Mouse (Mus musculus) CH12.LX (cell line): ENCODE data around the gene Atxn7l3. TPM values are rescaled to one million over a fixed set of nuclear protein-coding genes. Genes with fewer than 3 reads are reported as not detected.

ENCODE experiments used
- DNase-seq: peaks from one replicate; pipeline ENCODE4 v3.0.0-alpha.2; 2013; ENCODE audit errors: extremely low read depth
- H3K27ac ChIP-seq: 2 replicates; pipeline ENCODE4 v1.5.1; 2012; ENCODE audit warnings: low read depth, mild to moderate bottlenecking, control low read depth, moderate library complexity; ENCODE audit not compliant: insufficient read depth
- H3K27me3 ChIP-seq: replicated peaks from 2 replicates; pipeline ENCODE3; 2012; ENCODE audit warnings: inconsistent platforms
- H3K36me3 ChIP-seq, 2 experiments: replicated peaks in 1 of 2; 2 replicates each; pipeline versions ENCODE3 to v1.6.1; 2012; ENCODE audit warnings: inconsistent platforms in 1 of 2, low read length in 1 of 2, mild to moderate bottlenecking in 1 of 2, mixed read lengths in 1 of 2, moderate library complexity in 1 of 2; ENCODE audit not compliant: control insufficient read depth in 1 of 2, insufficient read depth in 1 of 2
- H3K4me1 ChIP-seq, 2 experiments: 2 replicates each; pipeline ENCODE4 v1.6.1; 2012; ENCODE audit warnings: inconsistent platforms in 1 of 2, moderate library complexity in 1 of 2; ENCODE audit not compliant: insufficient read depth in 2 of 2, control insufficient read depth in 1 of 2
- H3K4me2 ChIP-seq: 2 replicates; pipeline ENCODE4 v1.6.1; 2012; ENCODE audit warnings: low read depth, mild to moderate bottlenecking, control low read depth; ENCODE audit not compliant: poor library complexity, insufficient read depth, severe bottlenecking
- H3K4me3 ChIP-seq, 3 experiments: fragments of 150-350 bp in 1 of 3; sonication (generic) in 1 of 3; replicated peaks in 1 of 3; 2 replicates each; pipeline versions ENCODE3 to v1.5.1; 2011 to 2012; ENCODE audit warnings: low read depth in 2 of 3, low read length in 2 of 3, mild to moderate bottlenecking in 2 of 3, moderate library complexity in 2 of 3, control low read depth in 1 of 3, improper control_type of control experiment in 1 of 3, inconsistent platforms in 1 of 3, mixed read lengths in 1 of 3; ENCODE audit not compliant: poor library complexity in 1 of 3
- H3K79me2 ChIP-seq: replicated peaks from 2 replicates; pipeline ENCODE4 v1.6.1; 2012; ENCODE audit warnings: mild to moderate bottlenecking, moderate library complexity; ENCODE audit not compliant: control insufficient read depth, poor library complexity, insufficient read depth, severe bottlenecking; ENCODE audit errors: extremely low read depth
- H3K9ac ChIP-seq: 2 replicates; pipeline ENCODE4 v1.6.1; 2012; ENCODE audit warnings: low read depth, mild to moderate bottlenecking, control low read depth, moderate library complexity; ENCODE audit not compliant: insufficient read depth
- H3K9me3 ChIP-seq: replicated peaks from 2 replicates; pipeline ENCODE3; 2012; ENCODE audit warnings: low read length, inconsistent platforms, mixed read lengths
- BHLHE40 ChIP-seq: IDR thresholded peaks from 2 replicates; pipeline ENCODE4 v1.6.1; 2011; ENCODE audit warnings: mild to moderate bottlenecking, low read depth, low read length, improper control_type of control experiment
- CHD1 ChIP-seq: IDR thresholded peaks from 2 replicates; pipeline ENCODE4 v1.6.1; 2012; ENCODE audit warnings: low read depth, low read length, improper control_type of control experiment, inconsistent platforms
- CHD2 ChIP-seq: IDR thresholded peaks from 2 replicates; pipeline ENCODE4 v1.6.1; 2011; ENCODE audit warnings: low read length, improper control_type of control experiment
- CTCF ChIP-seq, 2 experiments: IDR thresholded peaks in 1 of 2; conservative IDR thresholded peaks in 1 of 2; 2 replicates each; pipeline ENCODE4 v1.5.1; 2011 to 2012; ENCODE audit warnings: low read depth in 2 of 2, low read length in 2 of 2, improper control_type of control experiment in 1 of 2, inconsistent platforms in 1 of 2, mild to moderate bottlenecking in 1 of 2, moderate library complexity in 1 of 2
- E2F4 ChIP-seq: IDR thresholded peaks from 2 replicates; pipeline ENCODE4 v1.6.1; 2011; ENCODE audit warnings: low read depth, low read length, improper control_type of control experiment; ENCODE audit not compliant: insufficient replicate concordance
- ELF1 ChIP-seq: IDR thresholded peaks from 2 replicates; pipeline ENCODE4 v1.6.1; 2014; ENCODE audit warnings: low read depth, mild to moderate bottlenecking, inconsistent platforms, low read length, improper control_type of control experiment
- EP300 ChIP-seq: IDR thresholded peaks from 2 replicates; pipeline ENCODE4 v1.6.1; 2011; ENCODE audit warnings: low read length, improper control_type of control experiment
- ETS1 ChIP-seq: conservative IDR thresholded peaks from 2 replicates; pipeline ENCODE4 v1.6.1; 2012; ENCODE audit warnings: low read depth, mild to moderate bottlenecking, inconsistent platforms, low read length, improper control_type of control experiment, moderate library complexity
- GABPA ChIP-seq: IDR thresholded peaks from 2 replicates; pipeline ENCODE4 v1.6.1; 2012; ENCODE audit warnings: low read depth, low read length, improper control_type of control experiment, inconsistent platforms; ENCODE audit not compliant: insufficient replicate concordance
- HCFC1 ChIP-seq: IDR thresholded peaks from 2 replicates; pipeline ENCODE4 v1.6.1; 2012; ENCODE audit warnings: low read depth, mild to moderate bottlenecking, inconsistent platforms, low read length, improper control_type of control experiment
- IRF4 ChIP-seq: IDR thresholded peaks from 2 replicates; pipeline ENCODE4 v1.6.1; 2014; ENCODE audit warnings: low read depth, mild to moderate bottlenecking, inconsistent platforms, low read length, improper control_type of control experiment
- JUN ChIP-seq: IDR thresholded peaks from 2 replicates; pipeline ENCODE4 v1.6.1; 2011; ENCODE audit warnings: low read depth, mild to moderate bottlenecking, low read length, improper control_type of control experiment, moderate library complexity; ENCODE audit not compliant: insufficient read depth
- JUND ChIP-seq: conservative IDR thresholded peaks from 2 replicates; pipeline ENCODE4 v1.6.1; 2011; ENCODE audit warnings: low read depth, low read length, improper control_type of control experiment
- KAT2A ChIP-seq: IDR thresholded peaks from 2 replicates; pipeline ENCODE4 v1.6.1; 2012; ENCODE audit warnings: low read length, improper control_type of control experiment, inconsistent platforms; ENCODE audit not compliant: insufficient replicate concordance
- MAFK ChIP-seq: IDR thresholded peaks from 2 replicates; pipeline ENCODE4 v1.6.1; 2011; ENCODE audit warnings: low read length, improper control_type of control experiment; ENCODE audit not compliant: insufficient replicate concordance
- MAX ChIP-seq: IDR thresholded peaks from 2 replicates; pipeline ENCODE4 v1.6.1; 2011; ENCODE audit warnings: low read length, improper control_type of control experiment
- MAZ ChIP-seq: IDR thresholded peaks from 2 replicates; pipeline ENCODE4 v1.6.1; 2012; ENCODE audit warnings: low read depth, mild to moderate bottlenecking, inconsistent platforms, low read length, improper control_type of control experiment, moderate library complexity
- MEF2A ChIP-seq: IDR thresholded peaks from 2 replicates; pipeline ENCODE4 v1.6.1; 2014; ENCODE audit warnings: low read depth, mild to moderate bottlenecking, inconsistent platforms, low read length, improper control_type of control experiment, borderline replicate concordance
- MXI1 ChIP-seq: IDR thresholded peaks from 2 replicates; pipeline ENCODE4 v1.6.1; 2011; ENCODE audit warnings: mild to moderate bottlenecking, low read depth, low read length, improper control_type of control experiment
- MYC ChIP-seq: IDR thresholded peaks from 2 replicates; pipeline ENCODE4 v1.6.1; 2011; ENCODE audit warnings: low read depth, mild to moderate bottlenecking, improper control_type of control experiment, low read length
- NELFE ChIP-seq: IDR thresholded peaks from 2 replicates; pipeline ENCODE4 v1.6.1; 2011; ENCODE audit warnings: low read depth, low read length, improper control_type of control experiment
- NRF1 ChIP-seq: IDR thresholded peaks from 2 replicates; pipeline ENCODE4 v1.6.1; 2014; ENCODE audit warnings: low read depth, mild to moderate bottlenecking, inconsistent platforms, low read length, improper control_type of control experiment, moderate library complexity
- PAX5 ChIP-seq: IDR thresholded peaks from 2 replicates; pipeline ENCODE4 v1.6.1; 2012; ENCODE audit warnings: low read length, inconsistent platforms, mixed read lengths
- POLR2A ChIP-seq: IDR thresholded peaks from 2 replicates; pipeline ENCODE4 v1.6.1; 2011; ENCODE audit warnings: low read depth, mild to moderate bottlenecking, improper control_type of control experiment, low read length
- POLR2AphosphoS2 ChIP-seq: IDR thresholded peaks from 2 replicates; pipeline ENCODE4 v1.6.1; 2011; ENCODE audit warnings: low read depth, low read length, improper control_type of control experiment
- RAD21 ChIP-seq: IDR thresholded peaks from 2 replicates; pipeline ENCODE4 v1.6.1; 2011; ENCODE audit warnings: low read depth, mild to moderate bottlenecking, low read length, improper control_type of control experiment, moderate library complexity
- RCOR1 ChIP-seq: conservative IDR thresholded peaks from 2 replicates; pipeline ENCODE4 v1.6.1; 2012; ENCODE audit warnings: low read depth, mild to moderate bottlenecking, inconsistent platforms, low read length, improper control_type of control experiment
- SIN3A ChIP-seq: IDR thresholded peaks from 2 replicates; pipeline ENCODE4 v1.6.1; 2012; ENCODE audit warnings: low read length, improper control_type of control experiment, inconsistent platforms
- SMC3 ChIP-seq: IDR thresholded peaks from 2 replicates; pipeline ENCODE4 v1.6.1; 2011; ENCODE audit warnings: low read depth, low read length, improper control_type of control experiment
- TBP ChIP-seq: conservative IDR thresholded peaks from 2 replicates; pipeline ENCODE4 v1.6.1; 2011; ENCODE audit warnings: low read depth, low read length, improper control_type of control experiment
- TCF12 ChIP-seq: IDR thresholded peaks from 2 replicates; pipeline ENCODE4 v1.6.1; 2014; ENCODE audit warnings: low read depth, mild to moderate bottlenecking, inconsistent platforms, low read length, improper control_type of control experiment
- UBTF ChIP-seq: IDR thresholded peaks from 2 replicates; pipeline ENCODE4 v1.6.1; 2012; ENCODE audit warnings: low read depth, mild to moderate bottlenecking, inconsistent platforms, low read length, improper control_type of control experiment, moderate library complexity
- USF1 ChIP-seq: IDR thresholded peaks from 2 replicates; pipeline ENCODE4 v1.6.1; 2014; ENCODE audit warnings: low read depth, mild to moderate bottlenecking, inconsistent platforms, low read length, improper control_type of control experiment
- USF2 ChIP-seq: conservative IDR thresholded peaks from 2 replicates; pipeline ENCODE4 v1.6.1; 2011; ENCODE audit warnings: low read depth, low read length, improper control_type of control experiment
- ZC3H11A ChIP-seq: IDR thresholded peaks from 2 replicates; pipeline ENCODE4 v1.6.1; 2012; ENCODE audit warnings: low read depth, mild to moderate bottlenecking, inconsistent platforms, low read length, improper control_type of control experiment
- ZKSCAN1 ChIP-seq: IDR thresholded peaks from 2 replicates; pipeline ENCODE4 v1.6.1; 2012; ENCODE audit warnings: low read depth, inconsistent platforms, low read length, improper control_type of control experiment, borderline replicate concordance
- ZMIZ1 ChIP-seq: IDR thresholded peaks from 2 replicates; pipeline ENCODE4 v1.6.1; 2012; ENCODE audit warnings: low read depth, mild to moderate bottlenecking, inconsistent platforms, low read length, improper control_type of control experiment
- ZNF384 ChIP-seq: IDR thresholded peaks from 2 replicates; pipeline ENCODE4 v1.6.1; 2012; ENCODE audit warnings: low read depth, low read length, improper control_type of control experiment, inconsistent platforms
- dilution Hi-C: fragments of 300-500 bp; cut with MboI; formaldehyde crosslinking; loops from 2 replicates; pipeline ENCODE4 v1.14.3; 2020; ENCODE audit warnings: low sequenced_read_pairs; ENCODE audit not compliant: extremely low pct_unique_long_range_greater_than_20kb, extremely low pct_ligation_motif_present
- in situ Hi-C: fragments of 300-500 bp; cut with MboI; formaldehyde crosslinking; loops from 3 replicates; pipeline ENCODE4 v1.14.3; 2019; ENCODE audit warnings: low sequenced_read_pairs, low pct_ligation_motif_present, low pct_unique_long_range_greater_than_20kb, mixed read lengths
- polyA plus RNA-seq: library from polyadenylated mRNA; unstranded; fragments of >175 nt; gene quantifications from 2 replicates; pipeline ENCODE4 v1.2.1, GENCODE M21; 2012; ENCODE audit warnings: low read depth; ENCODE audit not compliant: insufficient read length
- total RNA-seq, 2 experiments: library from RNA; depleted of rRNA; stranded (reverse); fragments of 300-350 nt in 1 of 2; fragments of >200 nt in 1 of 2; gene quantifications; 2 replicates each; pipeline ENCODE4 v1.2.3; 2012 to 2014

The Atxn7l3 gene
- total and polyA plus RNA-seq, 3 experiments: 40.7 to 59.0 (median 46.6) TPM

DNA sequence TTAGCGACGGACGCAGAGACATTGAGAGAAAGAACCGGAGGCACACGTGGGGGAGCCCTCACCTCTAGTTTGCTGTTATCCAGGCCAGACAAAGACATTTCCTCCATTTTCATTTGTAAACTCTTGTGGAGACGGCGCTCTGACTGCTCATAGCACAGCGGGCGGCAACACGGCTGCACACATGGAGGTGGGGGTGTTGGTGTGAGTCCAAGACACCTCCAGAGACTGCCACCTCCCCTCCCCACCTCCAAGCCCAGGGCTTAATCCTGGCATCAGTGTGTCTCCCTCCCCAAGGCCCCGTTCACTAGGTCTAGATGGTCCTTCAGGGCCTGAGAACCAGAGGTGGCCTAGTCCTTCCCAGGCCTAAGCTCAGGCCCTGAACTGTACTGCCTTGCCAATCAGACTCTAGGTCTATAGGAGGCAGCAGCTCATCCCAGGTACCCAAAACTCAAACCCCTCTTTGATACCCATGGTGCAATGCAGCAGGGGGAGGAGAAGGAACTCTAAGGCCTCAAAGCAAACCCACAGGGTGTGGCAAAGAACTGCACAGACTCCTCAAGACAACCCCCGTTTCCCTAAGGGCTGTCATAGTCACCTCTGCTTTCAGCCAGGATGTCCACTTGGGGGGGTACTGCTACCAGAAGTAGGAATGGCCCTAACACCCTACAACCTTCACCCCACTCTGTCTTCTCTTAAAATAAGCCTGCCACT lies 1.4 kb downstream of the Atxn7l3 start:
- dilution Hi-C loops: no loop called here
- H3K4me1 ChIP-seq: peaks cover 19 to 55% of the 10 kb centered on the region in 2 experiments
- DNase-seq: peak; percentile 90

DNA sequence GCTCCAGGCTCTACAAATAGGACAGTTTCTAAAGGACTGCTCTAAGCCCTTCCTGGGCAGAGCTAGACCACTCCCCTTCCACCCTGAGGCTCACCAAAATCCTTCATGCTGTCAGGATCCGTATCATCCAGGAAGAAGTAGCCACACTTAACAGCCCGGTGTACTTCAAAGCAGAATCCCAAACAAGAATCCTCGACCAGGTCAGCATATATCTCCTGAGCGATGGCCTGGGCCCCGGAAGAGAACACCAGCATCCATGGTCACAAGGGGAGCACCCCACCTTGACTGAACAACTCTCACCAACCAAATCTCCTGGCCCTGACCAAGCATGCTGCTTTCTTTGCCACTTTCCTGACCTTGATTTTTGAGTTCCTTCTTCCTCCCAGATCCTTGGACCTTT lies 2.0 kb downstream of the Atxn7l3 start:
- H3K9me3 ChIP-seq: no peaks in the 10 kb centered on the region
- H3K4me1 ChIP-seq: peaks cover 21 to 58% of the 10 kb centered on the region in 2 experiments
- H3K4me2 ChIP-seq: no peak overlapping the region
- H3K27ac ChIP-seq: no peak overlapping the region
- no peak for DNase-seq
- dilution Hi-C loops: no loop called here
- H3K79me2 ChIP-seq: peaks cover 13% of the 10 kb centered on the region
- in situ Hi-C loops: loop anchor here (5.0 kb wide), 1 partner anchor 118 kb away; no protein-coding TSS in a partner anchor
- TF ChIP-seq CHD1 (no peak), MXI1 (no peak), ZNF384 (no peak), SIN3A (no peak), MAX (no peak), ETS1 (no peak), POLR2A (no peak), MAZ (no peak), POLR2AphosphoS2 (no peak), USF2 (no peak), CTCF (conservative IDR thresholded peaks at IDR 0.05 in 1 of 2, IDR thresholded peaks at IDR 0.05 in 1 of 2; ENCODE audit: low read depth in 2 of 2, low read length in 2 of 2) (no peak), RCOR1 (no peak), RAD21 (no peak), USF1 (no peak)
- TF ChIP-seq, all 38 proteins: peak for 0
- no peak overlapping the region for H3K9ac ChIP-seq
- H3K27me3 ChIP-seq: no peaks in the 10 kb centered on the region
- peaks cover 41 to 56% of the 10 kb centered on the region in 2 experiments for H3K36me3 ChIP-seq
- H3K4me3 ChIP-seq: peak overlapping the region in 1 of 3 experiments; percentile 82

More for the DNA sequence above, 1.4 kb downstream of the Atxn7l3 start:
- H3K27ac ChIP-seq: peak overlapping the region; percentile 76
- peak overlapping the region; percentile 82 to 93 (median 88) for H3K4me3 ChIP-seq
- no peak for TF ChIP-seq JUND
- TF ChIP-seq POLR2A: peak; percentile 71
- peak; percentile 42; the same call in 1 of the 2 replicates for TF ChIP-seq TCF12
- no peak for TF ChIP-seq NRF1
- no peak for TF ChIP-seq MAX
- no peak for TF ChIP-seq ZC3H11A
- no peak for TF ChIP-seq ETS1
- no peak for TF ChIP-seq EP300
- TF ChIP-seq MEF2A: no peak
- no peak for TF ChIP-seq MAFK
- TF ChIP-seq NELFE: 0 out of 2 replicates have a peak, but pooled peaks have one; percentile 51
- TF ChIP-seq USF2: no peak
- TF ChIP-seq KAT2A: 0 out of 2 replicates have a peak, but pooled peaks have one; percentile 16
- TF ChIP-seq PAX5: no peak
- peak; percentile 53 for TF ChIP-seq RAD21
- TF ChIP-seq MAZ: peak; percentile 68
- no peak for TF ChIP-seq E2F4
- TF ChIP-seq SMC3: peak; percentile 47
- no peak; the same call in 1 of the 2 replicates for TF ChIP-seq ELF1
- no peak for TF ChIP-seq RCOR1
- TF ChIP-seq ZKSCAN1: no peak
- peak in 1 of 2 experiments; percentile 63; a peak in 2 of 4 replicates for TF ChIP-seq CTCF (conservative IDR thresholded peaks at IDR 0.05 in 1 of 2, IDR thresholded peaks at IDR 0.05 in 1 of 2; ENCODE audit: low read depth in 2 of 2, low read length in 2 of 2)
- peak; percentile 87 for TF ChIP-seq TBP
- TF ChIP-seq CHD1: no peak
- TF ChIP-seq IRF4: peak; percentile 6; the same call in 1 of the 2 replicates
- no peak; the same call in 1 of the 2 replicates for TF ChIP-seq UBTF
- peak; percentile 61; the same call in 1 of the 2 replicates for TF ChIP-seq ZMIZ1
- TF ChIP-seq POLR2AphosphoS2: no peak
- TF ChIP-seq CHD2: no peak
- no peak for TF ChIP-seq USF1
- peak; percentile 61 for TF ChIP-seq HCFC1
- no peak for TF ChIP-seq MXI1
- TF ChIP-seq SIN3A: no peak
- TF ChIP-seq ZNF384: no peak
- no peak for TF ChIP-seq MYC
- TF ChIP-seq GABPA: no peak
- TF ChIP-seq JUN: no peak
- TF ChIP-seq BHLHE40: no peak
- H3K4me2 ChIP-seq: peak overlapping the region; percentile 80
- peak overlapping the region; percentile 95; the same call in 1 of the 2 replicates for H3K9ac ChIP-seq
- peaks cover under 1% of the 10 kb centered on the region for H3K9me3 ChIP-seq
- no peaks in the 10 kb centered on the region for H3K27me3 ChIP-seq
- peaks cover 13% of the 10 kb centered on the region for H3K79me2 ChIP-seq
- peaks cover 37 to 49% of the 10 kb centered on the region in 2 experiments for H3K36me3 ChIP-seq
- in situ Hi-C loops: loop anchor here (5.0 kb wide), 1 partner anchor 117 kb away; no protein-coding TSS in a partner anchor
